Mouse (Mus musculus) thymus, postnatal 14 days (tissue): ENCODE results near the gene L3mbtl1.
"Not testable (repeated sequence)": the region's sequence is repeated elsewhere in the genome, so short reads cannot be mapped to it uniquely, and the experiment has no call there.

ENCODE experiments used
- DNase-seq: peaks from one replicate; pipeline ENCODE4 v3.0.0; 2021

Gene L3mbtl1

GRCm38 (mm10) chr2:162943148-162943846 is at the start of gene L3mbtl1:
L3mbtl1 (plus strand) TSS chr2:162943472.
- peak; percentile 22 for DNase-seq

GRCm38 (mm10) chr2:162899256-162899655 is 44.0 kb upstream of the L3mbtl1 start:
- DNase-seq, result not testable (repeated sequence)

DNA sequence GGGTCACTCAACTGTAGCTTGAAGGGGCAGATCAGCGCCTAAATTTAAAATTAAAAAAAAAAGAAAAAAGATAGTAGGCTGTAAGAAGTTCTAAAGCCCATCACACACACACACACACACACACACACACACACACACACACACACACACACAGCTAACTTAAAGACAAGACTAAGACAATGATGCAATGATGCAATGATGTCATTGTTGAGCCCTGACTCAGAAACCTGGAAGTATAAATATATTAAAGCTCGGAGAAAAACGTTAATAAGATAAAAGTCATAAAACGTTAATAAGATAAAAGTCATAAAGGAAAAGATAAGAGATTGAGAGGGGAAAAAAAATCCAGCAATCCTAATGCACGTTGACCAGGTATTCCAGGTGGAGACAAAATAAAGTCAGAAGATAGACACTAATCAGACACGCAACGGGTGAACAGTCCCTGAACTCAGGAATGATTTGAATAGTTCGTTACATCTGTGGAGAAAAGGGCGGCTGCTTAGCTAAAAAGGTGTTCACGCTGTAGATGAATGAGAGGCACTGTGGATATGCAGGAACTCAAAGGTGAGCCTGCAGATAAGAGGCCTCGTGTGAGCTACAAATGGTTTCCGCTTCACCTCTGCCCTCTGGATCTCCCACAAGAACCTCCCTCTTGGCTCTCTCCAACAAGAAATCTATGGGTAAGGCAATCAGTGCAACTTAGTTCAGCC is 43.2 kb upstream of the L3mbtl1 start:
- no peak for DNase-seq

DNA sequence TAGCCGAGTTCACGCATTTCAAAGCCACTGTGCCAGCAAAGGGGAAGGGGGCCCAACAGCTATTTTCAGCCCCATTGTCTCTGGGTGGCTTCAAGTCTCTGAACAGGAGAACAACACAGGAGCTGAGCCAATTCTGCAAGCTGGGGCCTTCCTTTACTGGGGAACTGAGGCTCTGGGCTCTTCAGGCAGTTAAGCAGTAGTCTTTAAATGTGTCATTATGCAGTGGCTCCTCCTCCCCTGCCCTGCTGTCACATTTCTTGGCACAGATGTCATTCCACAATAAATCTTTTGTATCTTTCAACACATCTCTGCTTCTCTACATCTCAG is 42.7 kb upstream of the L3mbtl1 start:
- no peak for DNase-seq

DNA sequence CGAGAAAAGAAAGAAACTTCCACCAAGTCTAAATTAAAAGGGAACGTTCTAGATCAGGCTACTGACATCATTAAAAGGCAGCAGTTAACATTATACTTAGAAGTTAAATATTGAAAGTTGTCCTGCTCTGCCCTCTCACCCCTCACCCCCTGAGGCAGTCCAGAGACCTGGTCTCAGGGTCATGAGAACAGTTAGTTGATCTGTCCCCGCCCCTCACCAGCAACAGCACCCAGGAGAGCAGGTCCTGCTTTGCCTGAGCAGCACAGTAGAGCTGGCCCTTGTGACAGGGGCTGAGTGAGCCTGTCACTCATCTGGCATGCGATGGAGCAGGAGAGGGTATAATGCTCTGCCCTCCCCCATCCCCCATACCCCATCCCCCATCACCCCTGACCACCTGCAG is 37.4 kb upstream of the L3mbtl1 start:
- DNase-seq, result no peak

DNA sequence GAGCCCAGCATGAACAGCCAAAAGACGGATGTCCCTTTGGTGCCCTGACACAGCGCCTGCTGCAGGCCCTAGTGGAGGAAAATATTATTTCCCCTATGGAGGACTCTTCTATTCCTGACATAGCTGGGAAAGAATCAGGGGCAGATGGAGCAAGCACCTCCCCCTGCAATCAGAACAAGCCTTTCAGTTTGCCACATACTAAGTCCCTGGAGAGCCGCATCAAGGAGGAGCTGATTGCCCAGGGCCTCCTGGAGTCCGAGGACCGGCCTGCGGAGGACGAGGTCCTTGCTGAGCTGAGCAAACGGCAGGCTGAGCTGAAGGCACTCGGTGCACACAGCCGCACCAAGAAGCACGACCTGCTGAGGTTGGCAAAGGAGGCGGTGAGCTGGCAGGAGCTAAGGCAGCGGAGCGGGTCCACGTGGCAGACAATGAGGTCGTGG is 35.2 kb upstream of the L3mbtl1 start:
- DNase-seq, result no peak

DNA sequence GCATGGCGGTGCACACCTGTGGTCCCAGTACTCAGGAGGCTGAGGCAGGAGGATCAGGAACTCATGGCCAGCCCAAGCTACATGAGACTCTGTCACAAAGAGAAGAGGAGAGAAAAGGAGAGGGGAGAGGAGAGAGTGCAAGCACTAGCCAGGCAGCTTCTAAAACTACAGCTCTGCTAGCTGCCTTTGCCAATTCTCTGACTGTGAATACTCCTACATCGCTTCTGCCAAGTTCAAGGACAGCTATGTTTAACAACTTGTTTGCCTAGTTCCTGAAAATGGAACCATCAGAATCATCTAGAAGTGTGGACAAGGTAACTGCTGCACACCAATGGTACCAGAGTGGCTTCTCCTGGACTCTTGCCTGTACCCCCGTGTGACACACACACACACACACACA is 29.2 kb upstream of the L3mbtl1 start:
- DNase-seq, result no peak

DNA sequence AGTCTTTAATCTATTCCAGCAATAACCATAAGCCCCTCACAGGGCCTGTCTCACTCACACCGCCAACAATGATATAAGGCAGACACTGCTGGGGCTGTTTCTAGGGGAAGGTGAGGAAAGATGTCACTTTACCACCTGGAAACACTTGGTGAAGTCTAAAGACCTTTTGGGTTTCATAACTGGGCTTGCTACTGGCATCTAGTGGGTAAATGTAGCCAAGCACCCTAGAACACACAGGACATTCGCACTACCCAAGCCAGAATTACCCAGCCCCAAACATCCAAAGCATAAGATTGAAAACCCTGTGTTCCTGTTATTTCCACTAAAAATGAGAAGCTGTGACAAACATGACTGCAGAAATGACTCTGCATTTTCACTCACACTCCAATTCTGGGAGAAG is 28.8 kb upstream of the L3mbtl1 start:
- DNase-seq, result no peak

GRCm38 (mm10) chr2:162919926-162920325 is 23.3 kb upstream of the L3mbtl1 start:
- DNase-seq, result no peak

- DNase-seq, result peak; percentile 49
Measured at GRCm38 (mm10) chr2:162922183-162922582, 21.1 kb upstream of the L3mbtl1 start.

GRCm38 (mm10) chr2:162922834-162923233 is 20.4 kb upstream of the L3mbtl1 start:
- DNase-seq, result no peak

DNA sequence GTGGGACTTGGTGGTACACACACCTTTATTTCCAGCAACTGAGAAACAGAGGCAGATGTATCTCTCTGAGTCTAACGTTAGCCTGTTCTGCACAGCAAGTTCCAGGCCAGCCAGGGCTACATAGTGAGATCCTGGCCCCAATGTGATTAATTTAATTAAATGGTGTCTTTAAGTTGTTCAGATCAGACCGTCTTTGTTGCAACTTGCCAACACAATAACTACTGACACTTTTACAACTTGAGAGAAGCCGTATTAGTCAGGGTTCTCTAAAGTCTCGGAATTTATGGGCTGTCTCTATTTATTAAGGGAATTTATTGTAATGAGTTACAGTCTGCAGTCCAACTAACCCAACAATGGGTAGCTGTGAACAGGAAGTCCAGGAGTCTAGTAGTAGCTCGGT is 19.1 kb upstream of the L3mbtl1 start:
- DNase-seq, result no peak

DNA sequence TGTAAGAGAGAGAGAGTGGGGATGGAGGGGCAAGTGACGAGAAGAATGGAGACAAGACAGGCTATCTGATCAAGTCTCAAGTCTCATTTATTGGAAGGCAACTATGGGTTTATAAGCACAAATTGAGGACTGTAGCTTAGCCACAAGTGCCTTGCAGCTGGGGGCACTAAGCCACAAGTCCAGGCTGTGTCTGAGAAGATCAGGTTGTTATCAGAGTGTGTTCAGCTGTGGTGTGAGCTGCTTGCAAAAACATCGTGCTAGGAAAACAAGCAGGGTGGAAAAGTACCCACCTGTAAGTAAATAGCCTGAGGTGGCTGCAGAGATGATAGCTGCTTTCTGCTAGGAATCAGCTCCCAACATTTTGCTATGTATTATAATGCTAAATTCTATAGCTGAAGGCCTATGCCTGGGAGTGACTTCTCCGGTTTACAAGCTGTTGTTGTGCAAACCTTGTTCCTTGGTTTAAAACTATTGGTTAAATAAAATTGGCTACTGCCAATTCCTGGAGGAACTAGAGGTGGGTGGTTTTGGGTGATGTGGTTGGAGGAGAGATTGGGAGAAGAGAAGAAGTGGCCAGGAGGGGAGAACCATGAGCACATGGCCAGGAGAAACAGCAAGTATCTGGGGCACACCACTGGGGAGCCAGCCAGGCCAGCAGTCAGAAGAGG is 15.2 kb upstream of the L3mbtl1 start:
- no peak for DNase-seq

- no peak for DNase-seq
Measured at GRCm38 (mm10) chr2:162929704-162930103, 13.6 kb upstream of the L3mbtl1 start.

GRCm38 (mm10) chr2:162930516-162931122 is 12.7 kb upstream of the L3mbtl1 start:
- peak; percentile 34 for DNase-seq

GRCm38 (mm10) chr2:162931123-162931673 is 12.1 kb upstream of the L3mbtl1 start, which contains the start of gene Srsf6:
Srsf6 (plus strand) TSS chr2:162931528.
- peak; percentile 93 for DNase-seq

DNA sequence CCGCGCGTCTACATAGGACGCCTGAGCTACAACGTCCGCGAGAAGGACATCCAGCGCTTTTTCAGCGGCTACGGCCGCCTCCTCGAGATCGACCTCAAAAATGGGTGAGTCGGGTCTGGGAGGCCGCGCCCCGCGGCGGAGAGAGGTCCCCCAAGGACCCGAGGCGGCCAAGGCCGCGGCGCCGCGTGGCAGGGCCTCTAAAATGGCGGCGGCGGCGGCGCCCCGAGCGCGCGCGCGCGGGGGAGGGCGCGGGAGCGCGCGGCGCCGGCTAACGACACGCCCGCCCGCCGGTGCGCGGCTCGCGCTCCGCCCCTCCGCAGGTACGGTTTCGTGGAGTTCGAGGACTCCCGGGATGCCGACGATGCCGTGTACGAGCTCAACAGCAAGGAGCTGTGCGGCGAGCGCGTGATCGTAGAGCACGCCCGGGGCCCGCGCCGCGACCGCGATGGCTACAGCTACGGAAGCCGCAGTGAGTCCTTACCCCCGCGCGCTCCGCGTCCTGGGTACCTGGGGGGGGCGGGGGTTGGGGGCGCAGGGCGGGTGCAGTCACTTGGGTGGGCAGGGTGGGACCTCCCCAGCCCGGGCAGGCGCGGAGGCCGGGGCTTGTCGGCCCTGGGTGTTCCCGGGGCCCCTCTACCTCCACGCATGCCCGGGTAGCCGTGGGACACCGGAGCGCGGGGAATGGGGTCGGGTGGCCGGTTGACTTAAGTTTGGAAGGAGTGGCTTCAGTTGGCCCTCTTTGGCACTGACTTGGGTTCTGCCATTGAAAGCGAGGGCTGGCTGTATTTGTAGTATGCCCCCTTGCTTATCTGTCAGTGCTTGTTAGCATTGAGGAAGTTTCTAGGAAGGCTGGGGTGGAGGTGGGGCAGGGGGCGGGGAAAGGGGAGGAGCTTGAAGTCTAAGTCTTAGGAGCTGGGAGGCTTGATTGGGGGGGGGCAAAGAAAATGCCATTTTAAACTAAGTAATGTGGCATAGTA is 11.3 kb upstream of the L3mbtl1 start:
- DNase-seq, result peak; percentile 76

GRCm38 (mm10) chr2:162932706-162933105 is 10.6 kb upstream of the L3mbtl1 start:
- DNase-seq, result peak; percentile 27

DNA sequence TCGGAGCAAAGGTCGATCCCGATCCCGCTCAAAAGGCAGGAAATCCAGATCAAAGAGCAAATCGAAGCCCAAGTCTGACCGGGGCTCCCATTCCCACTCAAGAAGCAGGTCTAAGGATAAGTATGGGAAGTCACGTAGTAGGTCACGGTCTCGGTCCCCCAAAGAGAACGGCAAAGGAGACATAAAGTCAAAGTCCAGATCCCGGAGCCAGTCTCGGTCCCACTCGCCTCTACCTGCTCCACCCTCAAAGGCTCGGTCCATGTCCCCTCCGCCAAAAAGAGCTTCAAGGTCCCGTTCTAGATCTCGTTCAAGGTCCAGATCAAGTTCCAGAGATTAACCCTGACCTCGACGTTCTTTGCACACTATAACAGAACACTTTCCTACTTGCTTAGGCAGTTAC is 8.9 kb upstream of the L3mbtl1 start:
- no peak for DNase-seq

DNA sequence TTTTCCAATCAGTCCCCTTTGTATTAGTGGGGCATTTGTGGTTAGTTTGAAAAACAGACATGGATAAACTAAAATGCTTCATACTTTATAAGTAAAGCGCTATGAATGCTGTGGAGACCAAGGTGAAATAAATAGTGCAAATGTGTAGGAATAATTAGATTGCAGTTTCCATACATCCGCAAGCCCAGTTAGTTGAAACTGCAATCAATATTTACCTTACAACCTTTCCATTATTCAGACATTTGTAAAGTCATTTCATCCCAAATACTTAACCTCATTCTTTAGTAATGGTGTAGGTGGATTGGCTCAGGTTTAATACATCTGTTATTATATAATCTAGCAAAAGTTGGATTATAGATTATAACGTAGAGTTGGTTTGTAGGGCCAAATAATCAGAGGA is 7.6 kb upstream of the L3mbtl1 start:
- DNase-seq, result no peak

- DNase-seq, result no peak
Measured at GRCm38 (mm10) chr2:162939562-162939961, 3.7 kb upstream of the L3mbtl1 start.

DNA sequence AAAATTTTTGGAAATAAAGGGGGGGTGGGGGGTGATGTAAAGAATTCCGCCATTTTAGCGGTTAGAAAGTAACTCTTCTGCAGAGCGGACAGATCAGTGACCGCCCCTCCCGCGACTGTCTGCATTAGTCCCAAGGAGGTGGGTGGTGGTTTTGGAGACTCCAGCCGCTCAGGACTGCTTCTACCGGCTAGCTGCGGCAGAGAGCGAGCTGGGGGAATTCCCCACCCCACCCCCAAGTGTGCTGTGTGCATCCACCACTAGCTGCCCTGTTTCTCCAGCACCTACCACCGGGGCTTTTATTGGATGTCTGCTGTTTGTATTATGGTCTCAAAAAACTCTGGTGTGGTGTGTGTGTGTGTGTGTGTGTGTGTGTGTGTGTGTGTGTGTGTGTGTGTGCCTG is 659 bp downstream of the L3mbtl1 start:
- no peak for DNase-seq
